Comparison of ENCODE assay signal across 10 mouse cellular contexts in genomic region chr1:151845926-151846782, GRCm38 (mm10).
DNase-seq lines count a peak whose midpoint lies in the region; ATAC-seq and TF ChIP-seq lines count a peak whose summit lies in the region.
"Had no signal": no experiment of that assay in that cellular context is flagged by ENCODE, and none has a peak within 500 bp of the region (broad histone marks: within the 10 kb centered on the region; RNA-seq: fewer than 3 reads in every experiment).

No protein-coding gene starts in this region.

- no peak overlapping the region for H3K4me2 ChIP-seq in intestine, postnatal 0 days (replicated peaks; ENCODE audit: low read depth)
- H3K4me2 ChIP-seq in intestine, embryonic 15.5 days (replicated peaks) = no peak overlapping the region
- H3K4me2 ChIP-seq in myocyte (ENCODE audit: low read depth) = peak overlapping the region; percentile 30
- H3K4me2 ChIP-seq: embryonic facial prominence, embryonic 12.5 days had no signal

- peak; percentile 61 for TF ChIP-seq CTCF in intestine, postnatal 0 days (IDR thresholded peaks at IDR 0.05; ENCODE audit: low read depth)

- H3K9ac ChIP-seq in intestine, postnatal 0 days (ENCODE audit: low read depth, low read length) = no peak overlapping the region
- no peak overlapping the region for H3K9ac ChIP-seq in intestine, embryonic 15.5 days
- H3K9ac ChIP-seq in ES-E14 (ENCODE audit: insufficient read depth, low read depth, low read length, poor library complexity, severe bottlenecking) = no peak overlapping the region
- H3K9ac ChIP-seq: embryonic facial prominence, embryonic 12.5 days had no signal

- H3K27ac ChIP-seq in intestine, postnatal 0 days (ENCODE audit: low read depth, low read length) = no peak overlapping the region
- no peak overlapping the region for H3K27ac ChIP-seq in intestine, embryonic 15.5 days
- H3K27ac ChIP-seq in ES-E14 (ENCODE audit: insufficient read depth, low read depth, low read length, poor library complexity, severe bottlenecking) = no peak overlapping the region
- H3K27ac ChIP-seq: embryonic facial prominence, embryonic 12.5 days had no signal

- WGBS in intestine, postnatal 0 days = 62% methylated on average over 19 of the region's 19 CpGs
- 69% methylated on average over 19 of the region's 19 CpGs for WGBS in intestine, embryonic 15.5 days

- H3K4me3 ChIP-seq in intestine, postnatal 0 days (ENCODE audit: low read depth, low read length) = no peak overlapping the region
- no peak overlapping the region for H3K4me3 ChIP-seq in intestine, embryonic 15.5 days (replicated peaks)
- no peak overlapping the region for H3K4me3 ChIP-seq in ES-E14 (ENCODE audit: insufficient read depth in 1 of 2, low read depth in 1 of 2, low read length in 2 of 2, poor library complexity in 1 of 2, severe bottlenecking in 1 of 2)
- H3K4me3 ChIP-seq in myocyte = no peak overlapping the region
- H3K4me3 ChIP-seq: embryonic facial prominence, embryonic 12.5 days; megakaryocyte, embryonic 14.5 days had no signal

- TF ChIP-seq POLR2A in myocyte (IDR thresholded peaks at IDR 0.05; ENCODE audit: insufficient read length, low read depth) = no peak

- H3ac ChIP-seq in myocyte (ENCODE audit: control insufficient read depth, insufficient read length) = no peak overlapping the region

- DNase-seq in ES-E14 (ENCODE audit: low read depth, low spot score) = peak; percentile 38
- peak; percentile 21 for DNase-seq in cerebellum, adult 8-10 months
- no peak for DNase-seq in MN1 (ENCODE audit: low spot score)
- DNase-seq in urinary bladder, postnatal 25 days (ENCODE audit: low spot score) = no peak
- DNase-seq: heart, postnatal 10 days had no signal

- no peak for ATAC-seq in intestine, postnatal 0 days
- no peak for ATAC-seq in intestine, embryonic 15.5 days

- no peaks in the 10 kb centered on the region for H3K27me3 ChIP-seq in intestine, postnatal 0 days (replicated peaks; ENCODE audit: control insufficient read depth, insufficient read depth, low read length)
- no peaks in the 10 kb centered on the region for H3K27me3 ChIP-seq in intestine, embryonic 15.5 days (replicated peaks)
- no peaks in the 10 kb centered on the region for H3K27me3 ChIP-seq in myocyte (ENCODE audit: control insufficient read depth, insufficient read depth, insufficient read length)
- H3K27me3 ChIP-seq: embryonic facial prominence, embryonic 12.5 days had no signal

- 0 out of 2 replicates have a peak, but pooled peaks cover 4% of the 10 kb centered on the region for H3K9me3 ChIP-seq in intestine, postnatal 0 days (ENCODE audit: control insufficient read depth)
- no peaks in the 10 kb centered on the region for H3K9me3 ChIP-seq in intestine, embryonic 15.5 days
- H3K9me3 ChIP-seq in ES-E14 (ENCODE audit: control insufficient read depth, insufficient read depth, low read depth, low read length) = no peaks in the 10 kb centered on the region
- H3K9me3 ChIP-seq: embryonic facial prominence, embryonic 12.5 days had no signal

- H3K36me3 ChIP-seq in intestine, postnatal 0 days (ENCODE audit: control insufficient read depth, insufficient read depth) = no peaks in the 10 kb centered on the region
- no peaks in the 10 kb centered on the region for H3K36me3 ChIP-seq in intestine, embryonic 15.5 days
- H3K36me3 ChIP-seq in ES-E14 (ENCODE audit: control insufficient read depth, insufficient read depth, low read length, poor library complexity, severe bottlenecking) = no peaks in the 10 kb centered on the region
- H3K36me3 ChIP-seq in myocyte (ENCODE audit: control insufficient read depth, insufficient read depth) = no peaks in the 10 kb centered on the region
- H3K36me3 ChIP-seq: embryonic facial prominence, embryonic 12.5 days had no signal

- in situ Hi-C loops in ES-E14 (cut with MboI; ENCODE audit: low sequenced_read_pairs in 2 of 2, unreplicated experiment in 2 of 2) = no loop called here

- no peaks in the 10 kb centered on the region for H3K4me1 ChIP-seq in intestine, postnatal 0 days (replicated peaks; ENCODE audit: control insufficient read depth, insufficient read depth, low read length)
- no peaks in the 10 kb centered on the region for H3K4me1 ChIP-seq in intestine, embryonic 15.5 days (replicated peaks)
- H3K4me1 ChIP-seq in ES-E14 (ENCODE audit: control insufficient read depth in 2 of 2, insufficient read depth in 2 of 2, low read length in 2 of 2, poor library complexity in 1 of 2) = no peaks in the 10 kb centered on the region
- H3K4me1 ChIP-seq: embryonic facial prominence, embryonic 12.5 days; megakaryocyte, embryonic 14.5 days had no signal

- no peaks in the 10 kb centered on the region for H3K79me2 ChIP-seq in myocyte (ENCODE audit: control insufficient read depth, insufficient read depth)

TF ChIP-seq in ES-E14, 5 proteins besides CTCF, POLR2A, EP300 and RAD21:
- no peak for TF ChIP-seq ZC3H11A (IDR thresholded peaks at IDR 0.05; ENCODE audit: borderline replicate concordance, low read depth, low read length)
- TF ChIP-seq ZNF384 (IDR thresholded peaks at IDR 0.05; ENCODE audit: low read depth, low read length) = no peak
- TF ChIP-seq MAFK (IDR thresholded peaks at IDR 0.05; ENCODE audit: insufficient read depth, low read depth, low read length) = no peak
- no peak for TF ChIP-seq HCFC1 (IDR thresholded peaks at IDR 0.05; ENCODE audit: borderline replicate concordance, insufficient read depth, low read length)
- TF ChIP-seq CHD2 (IDR thresholded peaks at IDR 0.05; ENCODE audit: low read depth, low read length) = no peak
TF ChIP-seq in ES-E14: peak in this region for 0.

TF ChIP-seq in myocyte, 11 proteins besides CTCF, POLR2A, EP300 and RAD21:
- TF ChIP-seq MYOD1 (IDR thresholded peaks at IDR 0.05; ENCODE audit: control insufficient read depth in 1 of 3, insufficient read length in 2 of 3, low read depth in 2 of 3) (peak in 2 of 3 experiments; percentile 85 to 97), E2F4 (IDR thresholded peaks at IDR 0.05; ENCODE audit: insufficient read depth) (no peak), POLR2AphosphoS2 (IDR thresholded peaks at IDR 0.05; ENCODE audit: insufficient read length, low read depth) (no peak), TCF12 (IDR thresholded peaks at IDR 0.05; ENCODE audit: insufficient read depth, poor library complexity, severe bottlenecking) (peak; percentile 65), MYOG (IDR thresholded peaks at IDR 0.05; ENCODE audit: control insufficient read depth in 1 of 3, insufficient read depth in 1 of 3, insufficient read length in 2 of 3, low read depth in 2 of 3) (peak; percentile 45 to 93 (median 83))
TF ChIP-seq in myocyte: peak in this region for 3.

Comparison
In these comparisons a context has a peak if more than half of its experiments do, and no peak if none do; other contexts are left out.
1. DNase-seq: peak in ES-E14 (single experiment) and cerebellum, adult 8-10 months (single experiment); none in MN1 (single experiment) and urinary bladder, postnatal 25 days (single experiment).